Mouse (Mus musculus): ENCODE data around the gene Slc25a39. TPM values are rescaled to one million over a fixed set of nuclear protein-coding genes. Genes with fewer than 3 reads are reported as not detected.
A peak's percentile ranks its signal among the peaks of the same experiment; 100 is the strongest.

The Slc25a39 gene
- polyA plus RNA-seq, 1 experiment from 2014 or later, result 174 TPM

GRCm38 (mm10) chr11:102409795-102410330 lies 2.1 kb upstream of the Slc25a39 start:
- Histone ChIP-seq H3K27ac (no peak overlapping the region), H3K9me3 (no peaks in the 10 kb centered on the region), H3K4me3 (replicated peaks) (no peak overlapping the region), H3K36me3 (peaks cover 5% of the 10 kb centered on the region; the same call in 1 of the 2 replicates), H3K9ac (replicated peaks) (no peak overlapping the region), H3K4me2 (no peak overlapping the region), H3K4me1 (replicated peaks) (peaks cover 14% of the 10 kb centered on the region), H3K27me3 (no peaks in the 10 kb centered on the region)
- WGBS, result 85% methylated on average over 3 of the region's 3 CpGs
- no peak for ATAC-seq (ENCODE audit: insufficient number of reproducible peaks, insufficient read depth, low FRiP score, low TSS enrichment, low read depth)

GRCm38 (mm10) chr11:102408888-102409794 lies 1.4 kb upstream of the Slc25a39 start:
- WGBS, result 36% methylated on average over 15 of the region's 15 CpGs
- no peak overlapping the region for H3K9ac ChIP-seq (replicated peaks)
- H3K27ac ChIP-seq, result peak overlapping the region; percentile 83; the same call in 1 of the 2 replicates
- H3K4me2 ChIP-seq, result peak overlapping the region; percentile 88
- peaks cover 14% of the 10 kb centered on the region for H3K4me1 ChIP-seq (replicated peaks)
- no peaks in the 10 kb centered on the region for H3K27me3 ChIP-seq
- H3K36me3 ChIP-seq, result peaks cover 12% of the 10 kb centered on the region
- no peak for ATAC-seq (ENCODE audit: insufficient number of reproducible peaks, insufficient read depth, low FRiP score, low TSS enrichment, low read depth)
- no peaks in the 10 kb centered on the region for H3K9me3 ChIP-seq
- peak overlapping the region; percentile 79 for H3K4me3 ChIP-seq (replicated peaks)

GRCm38 (mm10) chr11:102408344-102408876 lies 664 bp upstream of the Slc25a39 start:
- Histone ChIP-seq H3K36me3 (peaks cover 20% of the 10 kb centered on the region), H3K4me3 (replicated peaks) (peak overlapping the region; percentile 79), H3K4me2 (peak overlapping the region; percentile 88), H3K27me3 (no peaks in the 10 kb centered on the region), H3K9me3 (no peaks in the 10 kb centered on the region), H3K27ac (peak overlapping the region; percentile 87), H3K9ac (replicated peaks) (peak overlapping the region; percentile 84), H3K4me1 (replicated peaks) (peaks cover 14% of the 10 kb centered on the region)
- peak; percentile 94 for ATAC-seq (ENCODE audit: insufficient number of reproducible peaks, insufficient read depth, low FRiP score, low TSS enrichment, low read depth)
- WGBS, result under 1% methylated on average over 32 of the region's 32 CpGs

GRCm38 (mm10) chr11:102406900-102407833 lies 579 bp downstream of the Slc25a39 start:
- peak overlapping the region; percentile 79 for H3K4me3 ChIP-seq (replicated peaks)
- peaks cover 32% of the 10 kb centered on the region for H3K36me3 ChIP-seq
- no peaks in the 10 kb centered on the region for H3K9me3 ChIP-seq
- peak; percentile 60 for ATAC-seq (ENCODE audit: insufficient number of reproducible peaks, insufficient read depth, low FRiP score, low TSS enrichment, low read depth)
- H3K9ac ChIP-seq (replicated peaks), result peak overlapping the region; percentile 84
- peaks cover 4% of the 10 kb centered on the region for H3K27me3 ChIP-seq
- peaks cover 14% of the 10 kb centered on the region for H3K4me1 ChIP-seq (replicated peaks)
- under 1% methylated on average over 80 of the region's 85 CpGs for WGBS
- H3K4me2 ChIP-seq, result peak overlapping the region; percentile 88
- peak overlapping the region; percentile 87 for H3K27ac ChIP-seq

- peaks cover 12% of the 10 kb centered on the region for H3K27me3 ChIP-seq
- peaks cover 14% of the 10 kb centered on the region for H3K4me1 ChIP-seq (replicated peaks)
- 11% methylated on average over 3 of the region's 3 CpGs for WGBS
- H3K9ac ChIP-seq (replicated peaks), result peak overlapping the region; percentile 84
- H3K9me3 ChIP-seq, result no peaks in the 10 kb centered on the region
- H3K27ac ChIP-seq, result peak overlapping the region; percentile 87
- peak overlapping the region; percentile 79 for H3K4me3 ChIP-seq (replicated peaks)
- peaks cover 37% of the 10 kb centered on the region for H3K36me3 ChIP-seq
- ATAC-seq (ENCODE audit: insufficient number of reproducible peaks, insufficient read depth, low FRiP score, low TSS enrichment, low read depth), result no peak
- peak overlapping the region; percentile 88 for H3K4me2 ChIP-seq
Observed at GRCm38 (mm10) chr11:102406401-102406800, 1.3 kb downstream of the Slc25a39 start.

GRCm38 (mm10) chr11:102405544-102406285 lies 2.0 kb downstream of the Slc25a39 start:
- Histone ChIP-seq H3K36me3 (peaks cover 37% of the 10 kb centered on the region), H3K9me3 (no peaks in the 10 kb centered on the region), H3K4me3 (replicated peaks) (peak overlapping the region; percentile 79; the same call in 1 of the 2 replicates), H3K4me2 (peak overlapping the region; percentile 88), H3K27ac (no peak overlapping the region), H3K27me3 (peaks cover 18% of the 10 kb centered on the region), H3K4me1 (replicated peaks) (peaks cover 14% of the 10 kb centered on the region), H3K9ac (replicated peaks) (peak overlapping the region; percentile 84; the same call in 1 of the 2 replicates)
- ATAC-seq (ENCODE audit: insufficient number of reproducible peaks, insufficient read depth, low FRiP score, low TSS enrichment, low read depth), result no peak
- WGBS, result 85% methylated on average over 11 of the region's 11 CpGs

- no peaks in the 10 kb centered on the region for H3K9me3 ChIP-seq
- no peak for ATAC-seq (ENCODE audit: insufficient number of reproducible peaks, insufficient read depth, low FRiP score, low TSS enrichment, low read depth)
- no peak overlapping the region for H3K4me3 ChIP-seq (replicated peaks)
- H3K27ac ChIP-seq, result no peak overlapping the region
- no peak overlapping the region for H3K4me2 ChIP-seq
- H3K9ac ChIP-seq (replicated peaks), result no peak overlapping the region
- H3K27me3 ChIP-seq, result peaks cover 32% of the 10 kb centered on the region
- H3K36me3 ChIP-seq, result peaks cover 37% of the 10 kb centered on the region
- peaks cover 22% of the 10 kb centered on the region for H3K4me1 ChIP-seq (replicated peaks)
- WGBS, result 86% methylated on average over 18 of the region's 18 CpGs
Observed at GRCm38 (mm10) chr11:102404161-102405010, 3.4 kb downstream of the Slc25a39 start.

GRCm38 (mm10) chr11:102403657-102404056 lies 4.1 kb downstream of the Slc25a39 start:
- H3K4me1 ChIP-seq (replicated peaks), result peaks cover 24% of the 10 kb centered on the region
- no peak overlapping the region for H3K4me3 ChIP-seq (replicated peaks)
- peaks cover 37% of the 10 kb centered on the region for H3K36me3 ChIP-seq
- H3K27me3 ChIP-seq, result peaks cover 39% of the 10 kb centered on the region
- H3K9me3 ChIP-seq, result no peaks in the 10 kb centered on the region
- H3K9ac ChIP-seq (replicated peaks), result 0 out of 2 replicates have a peak overlapping the region, but pooled peaks have one; percentile 31
- ATAC-seq (ENCODE audit: insufficient number of reproducible peaks, insufficient read depth, low FRiP score, low TSS enrichment, low read depth), result no peak
- 92% methylated on average over 11 of the region's 11 CpGs for WGBS
- no peak overlapping the region for H3K27ac ChIP-seq
- no peak overlapping the region for H3K4me2 ChIP-seq

GRCm38 (mm10) chr11:102401898-102402500 lies 5.7 kb downstream of the Slc25a39 start:
- H3K9me3 ChIP-seq, result no peaks in the 10 kb centered on the region
- H3K4me3 ChIP-seq (replicated peaks), result no peak overlapping the region
- H3K27ac ChIP-seq, result no peak overlapping the region
- no peak overlapping the region for H3K4me2 ChIP-seq
- H3K9ac ChIP-seq (replicated peaks), result no peak overlapping the region
- peaks cover 24% of the 10 kb centered on the region for H3K4me1 ChIP-seq (replicated peaks)
- peaks cover 37% of the 10 kb centered on the region for H3K36me3 ChIP-seq
- WGBS, result 59% methylated on average over 12 of the region's 12 CpGs
- ATAC-seq (ENCODE audit: insufficient number of reproducible peaks, insufficient read depth, low FRiP score, low TSS enrichment, low read depth), result no peak
- H3K27me3 ChIP-seq, result peaks cover 56% of the 10 kb centered on the region

Measured in limb, embryonic 12.5 days (tissue).